In genomic region chr8:79173606-79174005, GRCm38 (mm10) we compare ENCODE assay signal across 14 mouse cellular contexts.
DNase-seq lines count a peak whose midpoint lies in the region; ATAC-seq and TF ChIP-seq lines count a peak whose summit lies in the region.
"Had no signal": no experiment of that assay in that cellular context is flagged by ENCODE, and none has a peak within 500 bp of the region (broad histone marks: within the 10 kb centered on the region; RNA-seq: fewer than 3 reads in every experiment).

No protein-coding gene starts in this region.

- ATAC-seq in lung, embryonic 15.5 days (ENCODE audit: borderline replicate concordance, extremely low read depth, low FRiP score, low TSS enrichment), result peak; percentile 46; the same call in 1 of the 2 replicates
- ATAC-seq in hindbrain, embryonic 13.5 days (ENCODE audit: low FRiP score), result peak; percentile 67
- ATAC-seq in neural tube, embryonic 14.5 days (ENCODE audit: low read depth), result peak; percentile 53; the same call in 1 of the 2 replicates
- ATAC-seq: activated CD4-positive, CD25-positive, alpha-beta regulatory T cell, adult 4 months had no signal

- H3K4me2 ChIP-seq in lung, embryonic 15.5 days, result no peak overlapping the region
- no peak overlapping the region for H3K4me2 ChIP-seq in hindbrain, embryonic 13.5 days
- H3K4me2 ChIP-seq in neural tube, embryonic 14.5 days (ENCODE audit: low read depth, low read length), result no peak overlapping the region
- H3K4me2 ChIP-seq: embryonic facial prominence, embryonic 15.5 days; liver, embryonic 15.5 days had no signal

- no peak for TF ChIP-seq CTCF in heart, adult 2 months (IDR thresholded peaks at IDR 0.05)

- H3K4me1 ChIP-seq in heart, embryonic 10.5 days, result peaks cover 15% of the 10 kb centered on the region
- H3K4me1 ChIP-seq in heart, adult 2 months (ENCODE audit: control insufficient read depth, insufficient read depth, low read length), result no peaks in the 10 kb centered on the region
- H3K4me1 ChIP-seq in lung, embryonic 15.5 days, result no peaks in the 10 kb centered on the region
- H3K4me1 ChIP-seq in hindbrain, embryonic 13.5 days (replicated peaks), result peaks cover 18% of the 10 kb centered on the region
- H3K4me1 ChIP-seq in neural tube, embryonic 14.5 days (ENCODE audit: control insufficient read depth, insufficient read depth, low read length), result 0 out of 2 replicates have a peak, but pooled peaks cover 4% of the 10 kb centered on the region
- H3K4me1 ChIP-seq: embryonic facial prominence, embryonic 15.5 days; liver, embryonic 15.5 days had no signal

- WGBS in heart, embryonic 10.5 days, result 46% methylated on average over 4 of the region's 4 CpGs
- 59% methylated on average over 4 of the region's 4 CpGs for WGBS in heart, adult 2 months
- WGBS in lung, embryonic 15.5 days, result 52% methylated on average over 4 of the region's 4 CpGs
- WGBS in hindbrain, embryonic 13.5 days, result 63% methylated on average over 4 of the region's 4 CpGs
- WGBS in neural tube, embryonic 14.5 days, result 71% methylated on average over 4 of the region's 4 CpGs

- no peak for DNase-seq in heart, embryonic 10.5 days (ENCODE audit: low spot score)
- DNase-seq in heart, adult 2 months, result no peak
- no peak for DNase-seq in lung, postnatal 36 days
- no peak for DNase-seq in cerebellum, postnatal 4 days (ENCODE audit: low spot score in 2 of 2)
- DNase-seq: kidney, postnatal 36 days; layer of hippocampus, postnatal 36 days; right cerebral cortex, postnatal 25 days; thymus, postnatal 25 days had no signal

- no peaks in the 10 kb centered on the region for H3K9me3 ChIP-seq in heart, embryonic 10.5 days
- H3K9me3 ChIP-seq in lung, embryonic 15.5 days, result no peaks in the 10 kb centered on the region
- H3K9me3 ChIP-seq in hindbrain, embryonic 13.5 days, result no peaks in the 10 kb centered on the region
- H3K9me3 ChIP-seq in neural tube, embryonic 14.5 days (ENCODE audit: control insufficient read depth, low read length), result no peaks in the 10 kb centered on the region
- H3K9me3 ChIP-seq: embryonic facial prominence, embryonic 15.5 days; liver, embryonic 15.5 days had no signal

- no peaks in the 10 kb centered on the region for H3K27me3 ChIP-seq in heart, embryonic 10.5 days (ENCODE audit: insufficient read depth, poor library complexity, severe bottlenecking)
- H3K27me3 ChIP-seq in heart, adult 2 months (ENCODE audit: control insufficient read depth, insufficient read depth, low read length), result no peaks in the 10 kb centered on the region
- no peaks in the 10 kb centered on the region for H3K27me3 ChIP-seq in lung, embryonic 15.5 days
- no peaks in the 10 kb centered on the region for H3K27me3 ChIP-seq in hindbrain, embryonic 13.5 days
- H3K27me3 ChIP-seq in neural tube, embryonic 14.5 days (ENCODE audit: control insufficient read depth, insufficient read depth, low read length), result no peaks in the 10 kb centered on the region
- H3K27me3 ChIP-seq: embryonic facial prominence, embryonic 15.5 days; liver, embryonic 15.5 days had no signal

- peak overlapping the region; percentile 62 for H3K27ac ChIP-seq in heart, embryonic 10.5 days
- no peak overlapping the region for H3K27ac ChIP-seq in heart, adult 2 months
- no peak overlapping the region for H3K27ac ChIP-seq in lung, embryonic 15.5 days
- 0 out of 2 replicates have a peak overlapping the region, but pooled peaks have one; percentile 26 for H3K27ac ChIP-seq in hindbrain, embryonic 13.5 days
- no peak overlapping the region for H3K27ac ChIP-seq in neural tube, embryonic 14.5 days (ENCODE audit: low read depth, low read length)
- H3K27ac ChIP-seq: embryonic facial prominence, embryonic 15.5 days; liver, embryonic 15.5 days had no signal

- intact Hi-C loops in heart, adult 2 months (cut with DNase I), result no loop called here

- TF ChIP-seq EP300 in heart, adult 2 months (IDR thresholded peaks at IDR 0.05; ENCODE audit: insufficient read depth, low read depth, low read length), result no peak

- no peaks in the 10 kb centered on the region for H3K79me2 ChIP-seq in heart, adult 2 months (replicated peaks; ENCODE audit: control insufficient read depth, insufficient read depth, low read length)

- peaks cover 23% of the 10 kb centered on the region for H3K36me3 ChIP-seq in heart, embryonic 10.5 days
- no peaks in the 10 kb centered on the region for H3K36me3 ChIP-seq in heart, adult 2 months (ENCODE audit: control insufficient read depth, insufficient read depth, low read length)
- H3K36me3 ChIP-seq in lung, embryonic 15.5 days, result no peaks in the 10 kb centered on the region
- peaks cover 13% of the 10 kb centered on the region for H3K36me3 ChIP-seq in hindbrain, embryonic 13.5 days
- H3K36me3 ChIP-seq in neural tube, embryonic 14.5 days (ENCODE audit: control insufficient read depth, insufficient read depth, low read length), result peaks cover 6% of the 10 kb centered on the region; the same call in 1 of the 2 replicates
- H3K36me3 ChIP-seq: liver, embryonic 15.5 days had no signal

- no peak overlapping the region for H3K9ac ChIP-seq in heart, adult 2 months (ENCODE audit: low read depth, low read length)
- no peak overlapping the region for H3K9ac ChIP-seq in lung, embryonic 15.5 days
- H3K9ac ChIP-seq in hindbrain, embryonic 13.5 days, result no peak overlapping the region
- H3K9ac ChIP-seq in neural tube, embryonic 14.5 days (replicated peaks; ENCODE audit: low read depth, low read length), result no peak overlapping the region
- H3K9ac ChIP-seq: embryonic facial prominence, embryonic 15.5 days; liver, embryonic 15.5 days had no signal

- H3K4me3 ChIP-seq in heart, embryonic 10.5 days, result no peak overlapping the region
- H3K4me3 ChIP-seq in heart, adult 2 months, result no peak overlapping the region
- no peak overlapping the region for H3K4me3 ChIP-seq in lung, embryonic 15.5 days
- no peak overlapping the region for H3K4me3 ChIP-seq in hindbrain, embryonic 13.5 days
- no peak overlapping the region for H3K4me3 ChIP-seq in neural tube, embryonic 14.5 days (ENCODE audit: low read depth, low read length)
- H3K4me3 ChIP-seq: embryonic facial prominence, embryonic 15.5 days; liver, embryonic 15.5 days had no signal

- no peak for TF ChIP-seq POLR2A in heart, adult 2 months (IDR thresholded peaks at IDR 0.05; ENCODE audit: insufficient read depth, low read depth, low read length)

Comparison
In these comparisons a context has a peak if more than half of its experiments do, and no peak if none do; other contexts are left out.
1. H3K27ac ChIP-seq: peak in heart, embryonic 10.5 days (single experiment) and hindbrain, embryonic 13.5 days (single experiment); none in heart, adult 2 months (single experiment), lung, embryonic 15.5 days (single experiment) and neural tube, embryonic 14.5 days (single experiment).
2. Peak in every context shown above with its lines, with median percentiles within 50 percentile points of each other: ATAC-seq.